Mouse (Mus musculus): Measurements from ENCODE around the gene Trappc3.
A peak's percentile ranks its signal among the peaks of the same experiment; 100 is the strongest.

Gene Trappc3

DNA sequence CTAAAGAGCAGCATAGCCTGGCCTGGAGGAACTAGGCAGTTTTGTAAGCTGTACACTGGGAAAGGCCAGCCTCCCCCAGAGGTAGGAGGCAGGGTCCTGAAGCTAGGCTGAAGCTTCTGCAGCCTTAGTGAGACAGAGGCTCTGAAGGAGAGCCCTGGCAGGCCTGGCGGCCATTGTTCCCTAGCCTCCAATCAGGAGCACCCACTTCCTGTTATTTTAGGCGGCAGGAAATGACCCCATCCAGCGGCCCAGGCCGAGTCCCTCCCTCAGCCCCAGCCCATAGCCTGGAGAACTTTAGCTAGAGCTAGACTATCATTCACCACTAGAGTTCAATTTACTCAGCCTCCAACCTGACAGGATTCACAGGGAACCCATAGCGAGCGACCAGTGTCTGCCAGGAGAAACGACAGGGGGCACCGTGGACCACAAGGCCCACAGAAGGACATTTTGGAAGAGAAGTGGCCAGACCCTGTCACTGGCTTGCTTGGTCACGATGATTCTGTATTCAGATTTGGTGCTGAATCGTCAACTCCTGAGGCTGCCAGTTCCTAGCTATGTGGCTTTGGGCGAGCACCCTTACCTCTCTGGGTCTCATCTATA lies 10.4 kb upstream of the Trappc3 start:
- DNase-seq (ENCODE audit: low spot score) = no peak

DNA sequence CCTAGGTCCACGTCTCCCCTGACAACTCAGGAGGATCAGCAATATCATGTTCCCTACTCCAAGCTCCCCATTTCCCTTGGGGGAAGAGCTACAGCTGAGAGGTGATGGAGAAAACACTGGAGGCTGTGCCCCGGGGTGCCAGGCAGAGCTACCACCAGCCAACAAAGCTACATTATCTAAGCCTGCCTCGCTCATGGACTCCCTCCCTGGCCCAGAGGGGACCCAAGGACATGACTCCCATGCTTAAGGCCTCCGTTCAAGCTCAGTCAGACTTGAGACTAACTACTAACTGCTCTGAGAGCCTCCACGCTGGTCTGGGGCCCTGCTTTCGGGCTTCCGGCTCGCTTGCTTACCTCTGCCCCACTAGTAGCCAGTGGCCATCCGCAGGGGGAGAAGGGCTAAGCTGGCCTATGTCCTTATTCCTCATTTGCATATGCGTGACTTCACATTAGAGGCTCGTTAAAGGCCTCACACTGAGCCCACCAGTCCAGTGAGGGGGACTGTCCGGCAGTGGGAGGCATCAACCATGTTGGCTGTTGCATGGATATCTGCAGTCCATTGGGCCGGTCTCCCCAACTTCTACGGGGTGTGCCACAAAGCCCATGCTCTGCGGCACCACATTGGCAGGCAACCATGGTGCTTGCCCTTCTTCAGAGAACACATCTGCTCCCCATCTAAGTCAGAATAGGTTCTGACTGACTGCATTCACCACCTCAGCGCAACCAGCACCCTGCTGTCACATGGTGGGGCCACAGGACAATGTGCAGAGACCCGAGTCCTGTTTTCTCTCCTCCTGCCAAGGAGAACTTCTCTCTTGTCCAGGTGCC lies 9.5 kb upstream of the Trappc3 start:
- DNase-seq (ENCODE audit: low spot score) = no peak

DNA sequence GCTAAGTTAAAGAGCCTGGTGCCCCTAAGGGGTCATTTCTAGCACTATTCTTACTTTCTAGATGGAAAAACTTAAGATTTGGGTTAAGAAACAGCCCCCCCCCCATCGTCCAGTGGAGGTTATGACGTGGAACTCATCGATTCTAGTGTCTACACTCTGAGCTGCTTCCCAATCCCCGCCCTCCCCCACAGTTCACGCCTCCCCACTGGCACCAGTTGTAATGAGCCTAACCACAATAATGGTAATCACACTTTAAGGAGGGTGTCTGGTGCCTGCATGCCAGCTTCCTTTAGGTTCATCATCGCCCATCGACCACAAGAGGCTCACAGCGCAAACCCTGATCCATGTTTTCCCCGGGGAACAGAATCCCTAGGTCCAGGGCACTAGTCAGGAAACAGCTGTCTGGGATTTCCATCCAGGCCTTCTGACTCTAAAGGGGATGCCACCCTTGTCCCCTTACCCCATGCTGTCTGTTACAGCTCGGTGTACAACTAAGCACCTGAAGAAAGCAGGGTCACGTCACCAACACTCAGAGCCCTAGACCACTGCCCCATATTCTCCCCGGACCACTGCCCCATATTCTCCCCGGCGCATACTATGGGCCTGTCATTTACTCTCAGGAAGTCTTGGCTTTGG lies 8.4 kb upstream of the Trappc3 start:
- no peak for DNase-seq (ENCODE audit: low spot score)

DNA sequence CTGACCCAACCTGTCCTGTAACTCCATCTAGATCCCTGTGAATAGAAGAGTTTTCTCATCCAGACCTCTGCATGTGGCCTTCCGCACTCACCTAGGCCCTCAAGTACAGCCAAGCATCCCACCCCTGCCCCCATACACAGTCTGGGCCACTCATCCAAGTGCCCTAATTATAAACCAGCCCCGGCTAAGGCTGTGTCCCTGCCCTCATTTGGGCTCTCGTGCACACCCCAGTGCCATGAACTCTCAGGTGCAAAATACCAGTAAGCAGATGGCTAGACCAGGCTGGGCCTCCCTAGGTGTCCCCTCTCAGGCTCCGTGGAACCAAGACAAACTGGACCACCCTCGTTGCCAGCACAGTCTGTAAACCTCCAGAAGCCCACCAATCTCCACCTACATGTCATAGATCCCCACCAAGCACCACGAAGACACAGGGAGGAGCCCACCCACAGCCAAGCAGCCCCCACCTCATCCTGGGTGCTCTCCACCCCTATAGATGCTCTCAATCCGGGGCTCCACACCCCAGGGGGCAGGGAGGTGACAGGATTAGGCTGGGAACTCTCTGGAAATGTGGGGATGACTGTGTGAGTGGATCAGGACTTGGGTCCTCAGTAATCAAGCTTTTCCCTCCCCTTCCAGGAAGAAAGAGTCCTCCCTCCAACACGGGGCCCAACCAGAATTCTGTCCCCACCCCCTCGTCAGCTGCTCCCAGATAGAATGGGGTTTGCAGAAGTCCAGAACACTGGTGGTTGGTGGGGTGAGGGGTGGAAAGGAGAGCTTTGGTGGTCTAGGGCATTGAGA lies 7.6 kb upstream of the Trappc3 start:
- DNase-seq (ENCODE audit: low spot score) = peak; percentile 28

DNA sequence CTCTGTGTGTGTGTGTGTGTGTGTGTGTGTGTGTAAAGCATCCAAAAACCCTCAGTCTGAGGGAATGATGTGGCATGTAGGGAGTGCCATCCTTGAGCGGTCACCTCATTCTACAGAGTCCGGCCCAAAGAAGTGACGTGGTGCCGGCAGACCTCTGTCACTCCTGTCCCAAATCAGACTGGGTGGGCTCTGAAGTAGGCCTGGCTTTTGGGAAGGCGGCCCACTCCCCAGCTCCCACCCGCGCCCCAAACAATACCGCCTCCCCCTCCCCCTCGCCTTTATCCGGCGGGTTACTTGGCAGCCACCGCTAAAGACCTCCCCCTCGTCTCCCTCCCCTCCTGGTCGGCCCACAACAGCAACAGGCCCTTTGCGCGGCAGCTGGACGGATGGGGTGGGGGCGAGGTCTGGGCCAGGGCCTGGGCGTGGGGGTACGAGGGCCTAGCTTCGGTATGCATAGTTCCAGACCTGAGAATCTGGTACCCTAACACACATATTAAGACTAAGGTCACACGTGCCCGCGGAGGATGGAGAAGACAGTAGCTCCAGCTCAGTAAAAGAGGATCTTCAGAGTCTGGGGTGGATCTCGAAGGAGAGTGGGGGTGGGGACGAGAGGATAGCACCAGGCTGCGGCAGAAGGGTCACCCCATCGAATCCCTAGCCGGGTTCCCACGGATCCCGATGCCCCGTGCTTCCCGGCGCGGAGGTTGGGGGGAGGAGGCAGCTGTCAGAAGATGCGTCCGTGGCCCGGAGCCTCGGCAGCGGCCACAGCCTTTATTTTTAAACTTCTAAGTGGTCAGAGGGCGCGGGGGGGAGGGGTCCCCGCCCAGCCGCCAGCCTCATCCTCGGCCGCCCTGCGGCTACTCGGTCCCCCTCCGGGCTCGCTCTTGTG lies 6.8 kb upstream of the Trappc3 start:
- peak; percentile 56 for DNase-seq (ENCODE audit: low spot score)

DNA sequence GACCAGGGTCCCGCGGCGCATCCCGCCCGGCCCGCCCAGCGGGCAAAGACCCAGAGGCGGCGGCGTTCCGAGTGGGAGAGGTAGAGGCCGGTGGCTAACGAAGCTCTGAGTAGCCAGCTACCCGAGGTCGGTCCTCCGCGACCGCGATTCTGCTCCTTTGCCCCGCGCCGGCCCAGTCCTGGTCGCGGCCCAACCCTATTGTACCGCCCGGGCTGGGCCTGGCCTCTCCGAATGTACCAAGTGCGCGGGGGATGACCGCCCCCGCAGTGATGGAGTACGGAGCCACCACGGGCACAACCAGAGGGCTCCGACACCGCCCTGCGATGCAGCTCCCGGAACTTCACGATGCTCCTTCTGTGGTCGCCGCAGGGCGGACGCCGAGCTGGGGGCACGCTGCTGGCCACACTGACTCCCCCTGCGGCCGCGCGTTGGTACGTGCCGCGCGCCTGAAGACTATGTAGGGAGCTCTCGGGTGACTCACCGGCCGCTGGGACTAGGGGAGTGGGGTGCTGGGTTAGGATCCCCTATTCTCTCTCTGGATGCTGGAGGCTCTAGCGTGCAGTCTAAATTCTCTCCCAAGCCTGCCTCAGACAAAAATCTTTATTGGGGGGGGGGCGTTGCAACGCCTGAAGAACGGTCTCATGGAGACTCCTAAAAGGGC lies 5.9 kb upstream of the Trappc3 start, which contains the start of gene Map7d1:
TSS of gene Map7d1 (minus strand) at position 213 of the 661 bp plus-strand sequence.
- peak; percentile 87 for DNase-seq (ENCODE audit: low spot score)

DNA sequence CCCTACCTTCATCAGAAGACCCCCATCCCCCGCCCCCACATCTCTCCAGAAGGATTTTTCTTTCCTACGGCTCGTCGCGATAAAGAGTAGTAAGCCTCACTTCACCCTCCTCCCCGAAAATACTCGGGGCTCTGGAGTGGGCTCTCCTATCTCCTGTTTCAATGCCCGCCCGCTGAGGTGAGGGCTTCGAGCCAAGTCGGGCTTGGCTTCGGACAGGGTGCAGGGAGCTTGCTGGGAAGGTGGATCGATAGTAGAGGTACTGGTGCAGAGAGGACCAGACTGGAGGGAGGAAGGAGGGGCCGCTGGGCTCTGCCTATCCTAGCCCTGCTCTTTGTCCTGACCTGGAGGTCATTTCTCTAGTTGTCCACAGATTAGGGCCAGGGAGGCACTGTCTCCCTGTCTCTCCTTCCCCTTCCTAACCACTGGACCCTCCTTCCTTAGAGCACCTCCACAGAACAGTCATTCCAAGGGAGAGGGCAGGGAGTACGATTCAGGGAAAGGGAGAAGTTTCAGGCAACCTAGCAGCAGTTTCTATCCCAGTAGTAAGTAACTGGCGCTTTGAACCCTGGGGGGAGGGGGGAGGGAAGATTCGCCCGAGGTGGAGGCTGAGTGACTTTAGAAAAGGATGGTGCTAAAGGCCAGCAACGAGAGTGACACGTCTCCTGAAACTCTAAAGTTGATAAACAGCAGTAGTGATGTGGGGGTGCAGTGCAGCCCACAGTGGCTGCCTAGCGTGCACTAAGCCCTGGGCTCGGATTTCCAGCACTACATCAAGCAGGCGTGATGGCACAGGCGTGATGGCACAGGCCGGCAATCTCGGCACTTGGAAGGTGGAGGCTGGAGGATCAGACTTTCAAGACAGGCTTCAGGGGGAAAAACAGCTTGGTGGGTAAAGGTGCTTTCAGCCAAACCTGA lies 4.9 kb upstream of the Trappc3 start:
- peak; percentile 59 for DNase-seq (ENCODE audit: low spot score)

DNA sequence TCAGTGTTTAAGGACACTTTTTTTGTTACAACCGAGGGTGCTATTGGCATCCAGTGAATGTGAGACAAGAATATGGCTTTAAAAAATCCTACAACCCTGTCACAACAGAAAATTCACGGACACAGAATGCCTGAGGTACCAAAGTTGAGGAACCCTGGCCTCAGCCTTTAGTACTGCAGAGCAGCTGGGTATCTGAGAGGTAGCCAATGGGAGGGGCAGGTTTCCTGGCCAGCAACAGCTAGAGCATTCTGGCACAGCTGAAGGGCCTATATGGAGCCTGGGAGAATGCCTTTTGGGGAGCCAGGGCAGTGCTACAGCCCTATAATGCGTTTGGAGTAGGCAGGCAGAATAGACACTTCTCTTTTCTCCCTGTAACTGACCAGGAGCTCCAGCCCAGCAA lies 3.1 kb upstream of the Trappc3 start:
- DNase-seq (ENCODE audit: low spot score) = no peak

DNA sequence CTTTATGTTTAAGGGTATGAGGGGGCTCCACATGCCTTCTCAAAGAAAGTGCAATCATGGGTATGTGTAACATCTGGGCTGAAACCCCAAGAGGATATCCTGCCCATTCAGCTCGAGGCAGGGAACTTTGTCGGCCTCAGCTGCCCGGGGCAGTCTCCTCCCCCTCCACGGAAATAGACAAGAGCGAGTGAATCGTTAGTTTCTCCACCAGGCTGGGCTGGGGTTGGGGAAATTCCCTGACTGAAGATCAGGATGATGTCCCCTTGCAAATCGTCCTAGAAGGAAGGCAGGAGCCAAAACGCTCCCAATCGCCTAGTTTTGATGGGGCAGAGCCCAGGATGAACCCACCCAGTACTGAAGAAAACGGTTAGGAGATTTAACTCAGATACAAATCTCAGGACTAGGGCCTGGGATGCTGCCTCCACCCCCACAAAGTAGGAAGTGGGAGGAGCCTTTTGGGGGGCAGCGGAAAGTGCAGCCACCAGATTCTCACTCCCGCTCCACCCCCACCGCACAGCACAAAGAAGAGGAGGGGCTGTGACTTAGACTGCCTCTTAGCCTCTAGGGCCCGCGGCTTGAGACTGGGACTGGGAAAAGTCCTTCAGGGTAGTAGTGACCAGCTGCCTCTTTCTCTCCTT lies 2.5 kb upstream of the Trappc3 start:
- DNase-seq (ENCODE audit: low spot score) = peak; percentile 56

DNA sequence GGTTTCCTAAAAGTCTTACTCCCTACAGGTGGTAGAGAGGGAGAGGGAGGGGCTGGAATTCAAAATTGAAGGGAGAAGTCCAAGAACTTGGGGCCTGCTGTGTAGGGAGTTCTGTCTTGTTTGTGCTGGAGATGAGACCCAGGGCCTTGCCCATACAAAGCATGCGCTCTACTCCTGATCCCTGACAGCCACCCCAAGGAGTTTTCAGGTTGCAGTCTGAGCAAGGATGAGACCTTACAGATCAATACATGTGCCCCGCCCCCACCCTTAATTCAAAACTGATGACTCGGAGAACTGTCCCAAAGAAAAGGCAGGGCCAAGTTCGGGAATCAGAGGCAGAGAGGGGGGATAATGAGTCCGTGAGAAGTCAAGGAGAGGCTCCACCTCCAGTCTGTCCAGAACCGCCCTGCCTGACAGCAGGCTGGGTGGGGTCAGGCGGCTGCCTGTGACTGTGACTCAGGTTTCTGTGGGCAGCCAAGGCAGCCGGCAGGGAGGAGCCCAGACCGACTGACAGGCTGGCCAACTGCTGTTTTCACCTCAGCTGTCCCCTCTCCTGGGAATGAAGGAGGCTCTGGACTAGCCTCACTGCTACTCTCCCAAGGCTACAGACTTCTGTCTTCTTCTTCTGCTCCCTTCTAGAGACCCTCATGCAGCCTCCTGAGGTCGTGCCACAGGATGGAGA lies 1.5 kb upstream of the Trappc3 start:
- DNase-seq (ENCODE audit: low spot score) = peak; percentile 56

DNA sequence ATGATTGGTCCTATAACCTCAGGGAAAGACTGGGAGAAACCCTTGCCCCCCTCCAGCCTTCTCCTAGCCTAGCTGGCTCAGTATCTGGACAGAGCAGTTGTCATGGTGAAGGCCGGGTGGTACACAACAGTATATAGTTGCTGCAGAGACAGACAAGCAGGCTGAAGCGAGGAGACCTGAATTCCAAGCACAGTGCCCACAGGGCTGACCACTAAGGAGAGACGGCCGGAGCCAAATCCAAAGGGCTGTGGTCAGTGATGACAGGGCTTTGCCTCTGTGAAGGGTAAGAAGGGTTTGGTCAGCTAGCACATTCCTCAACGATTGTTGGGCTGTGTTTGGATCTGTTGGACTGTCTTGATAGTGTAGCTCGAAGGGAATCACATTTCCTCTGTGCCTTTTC lies 859 bp upstream of the Trappc3 start:
- DNase-seq (ENCODE audit: low spot score) = no peak

DNA sequence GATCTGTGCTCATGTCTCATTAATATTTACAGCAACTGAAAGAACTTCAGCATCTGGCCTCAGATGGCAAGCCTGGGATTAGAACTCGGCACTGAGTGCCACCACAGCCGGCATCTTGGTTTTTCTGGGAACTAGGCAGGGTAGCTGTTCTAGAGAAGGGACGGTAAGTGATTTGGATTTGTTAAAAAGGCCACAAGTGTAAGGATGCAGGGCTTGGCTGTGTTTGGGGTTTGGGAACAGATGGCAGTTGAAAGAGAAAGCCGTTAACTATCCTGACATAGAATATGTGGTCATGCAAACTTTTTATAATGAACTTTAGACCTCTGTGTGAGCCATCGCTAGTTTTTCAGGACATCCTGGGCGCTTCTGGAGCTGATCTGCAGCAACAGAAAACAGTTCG lies 450 bp upstream of the Trappc3 start:
- DNase-seq (ENCODE audit: low spot score) = no peak

DNA sequence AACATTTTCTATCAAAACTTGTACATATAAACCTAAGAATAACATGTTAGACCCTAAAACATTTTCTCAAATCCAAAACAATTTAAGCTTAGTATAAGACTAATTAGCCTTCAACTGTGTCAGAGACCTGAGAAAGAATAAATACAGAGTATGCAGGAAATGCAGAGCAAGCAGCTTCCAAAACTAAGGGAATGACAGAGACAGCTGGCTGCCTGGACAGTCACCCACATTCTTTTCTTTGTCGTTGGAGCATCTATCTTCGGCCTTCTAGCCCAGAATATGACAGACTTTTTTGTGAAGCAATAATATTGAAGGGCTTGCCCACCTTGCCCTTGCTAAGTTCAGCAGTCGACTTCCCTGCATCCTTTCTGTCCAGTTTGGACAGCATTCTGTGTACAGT lies 7.2 kb downstream of the Trappc3 start:
- no peak for DNase-seq (ENCODE audit: low spot score)

DNA sequence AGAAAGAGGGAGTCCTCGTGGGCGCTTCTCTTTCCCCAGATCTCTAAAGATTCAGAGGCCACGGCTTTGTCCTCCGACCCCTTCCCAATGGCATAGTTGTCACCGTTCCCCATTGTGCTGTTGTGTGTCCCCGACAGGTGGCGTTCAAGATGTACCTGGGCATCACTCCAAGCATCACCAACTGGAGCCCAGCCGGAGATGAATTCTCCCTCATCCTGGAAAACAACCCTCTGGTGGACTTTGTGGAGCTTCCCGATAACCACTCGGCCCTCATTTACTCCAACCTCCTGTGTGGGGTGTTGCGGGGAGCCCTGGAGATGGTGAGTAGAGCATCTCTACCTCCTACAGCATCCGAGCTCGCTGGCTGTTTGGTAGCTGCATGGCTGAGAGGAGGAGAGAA lies 11.6 kb downstream of the Trappc3 start:
- DNase-seq (ENCODE audit: low spot score) = no peak

DNA sequence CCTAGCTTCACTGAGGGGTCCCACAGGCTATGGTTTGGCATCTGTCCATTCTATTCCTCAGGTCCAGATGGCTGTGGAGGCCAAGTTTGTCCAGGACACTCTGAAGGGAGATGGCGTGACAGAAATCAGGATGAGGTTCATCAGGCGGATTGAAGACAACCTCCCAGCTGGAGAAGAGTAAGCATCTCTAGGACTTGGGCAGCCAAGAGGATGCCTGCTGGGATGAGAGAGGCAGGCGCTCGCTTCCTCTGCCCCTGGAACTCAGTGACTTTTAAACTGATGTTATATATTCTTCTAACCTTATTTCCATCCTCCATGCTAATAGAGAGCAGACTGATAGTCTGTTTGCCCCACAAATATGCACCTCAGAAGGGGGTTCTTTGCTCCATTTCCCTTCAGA lies 13.0 kb downstream of the Trappc3 start:
- DNase-seq (ENCODE audit: low spot score) = no peak

DNA sequence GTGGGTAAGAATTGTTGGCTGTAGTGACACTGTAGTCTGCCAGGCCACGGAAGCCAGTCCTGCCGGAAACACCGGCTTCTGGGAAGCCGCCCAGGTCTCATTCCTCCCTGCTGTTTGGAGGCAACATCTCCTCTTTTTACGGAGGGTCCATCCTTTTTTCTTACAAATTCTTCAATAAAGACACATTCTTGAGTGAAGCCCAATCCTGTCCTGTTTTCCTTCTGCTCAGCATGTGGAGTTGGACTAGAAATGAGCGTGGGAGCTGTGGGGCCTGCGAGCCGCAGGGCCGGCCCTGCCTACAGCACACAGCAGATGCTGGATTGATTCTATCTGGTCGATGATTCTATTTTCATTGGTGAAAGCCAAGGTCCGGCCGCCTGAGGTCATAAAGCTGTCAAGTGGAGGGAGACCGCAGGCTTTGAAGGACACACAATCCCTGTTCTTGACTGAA lies 13.6 kb downstream of the Trappc3 start:
- DNase-seq (ENCODE audit: low spot score) = no peak

DNA sequence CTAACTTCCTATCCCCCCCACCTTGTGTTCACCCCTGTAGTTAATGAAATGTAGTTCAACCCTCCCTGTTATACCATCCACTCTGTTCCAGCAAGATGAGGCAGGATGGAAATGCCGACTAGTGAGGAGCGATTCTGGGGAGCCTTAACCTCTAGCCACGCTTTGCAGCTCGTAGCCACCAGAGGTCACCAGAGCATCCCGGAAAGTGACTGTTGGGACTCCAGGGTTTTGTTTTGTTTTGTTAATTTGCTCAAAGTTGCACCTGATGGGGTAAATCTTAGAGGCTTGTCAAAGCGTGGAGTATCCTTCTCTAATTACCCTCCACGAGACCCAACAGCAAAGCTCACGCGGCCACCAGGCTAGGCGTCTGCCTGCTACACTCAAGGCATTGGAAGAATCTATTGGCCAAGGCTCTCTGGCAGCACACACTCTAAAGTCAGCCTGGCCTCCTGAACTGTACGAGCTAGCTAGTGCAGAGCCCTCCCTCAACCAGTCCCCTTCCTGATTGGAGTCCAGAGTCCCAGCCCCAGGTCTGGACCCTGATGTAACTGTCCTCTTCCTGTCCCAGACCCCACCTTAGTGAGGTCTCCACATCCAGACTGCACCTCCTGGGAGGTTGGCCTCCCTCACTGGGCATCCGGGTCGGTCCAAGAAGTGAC lies 15.9 kb downstream of the Trappc3 start:
- peak; percentile 79 for DNase-seq (ENCODE audit: low spot score)

DNA sequence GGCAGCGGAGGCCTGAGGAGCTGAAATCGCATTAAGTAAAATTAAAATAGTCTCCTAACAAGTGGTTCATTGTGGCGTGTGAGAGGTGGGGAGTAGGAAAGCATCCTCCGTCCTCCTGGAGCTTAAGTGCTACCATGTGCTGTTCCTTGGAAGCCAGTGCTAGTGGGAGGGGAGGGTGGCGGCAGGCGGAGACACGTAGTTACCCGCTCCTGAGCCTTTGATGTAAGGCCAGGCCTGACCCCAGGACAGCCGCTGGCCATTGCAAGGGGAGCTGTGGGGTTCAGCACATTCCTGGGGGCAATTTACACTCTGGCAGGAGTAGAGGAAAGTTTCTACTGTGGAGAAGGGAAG lies 16.4 kb downstream of the Trappc3 start:
- DNase-seq (ENCODE audit: low spot score) = no peak
